ENCODE assay signal across 12 mouse cellular contexts in genomic region chr19:7523292-7523691, GRCm38 (mm10). TPM values are rescaled to one million over a fixed set of nuclear protein-coding genes. Genes with fewer than 3 reads are reported as not detected.
DNase-seq lines count a peak whose midpoint lies in the region; TF ChIP-seq lines count a peak whose summit lies in the region.
"Had no signal": no experiment of that assay in that cellular context is flagged by ENCODE, and none has a peak within 500 bp of the region (broad histone marks: within the 10 kb centered on the region; RNA-seq: fewer than 3 reads in every experiment).

No protein-coding gene starts in this region.

- peak; percentile 16 for DNase-seq in embryo, embryonic 10 days (ENCODE audit: low spot score)
- no peak for DNase-seq in embryo, embryonic 11 days
- no peak for DNase-seq in left cerebral cortex, adult 2 months (ENCODE audit: extremely low spot score in 1 of 2, low spot score in 2 of 2)
- DNase-seq in left cerebral cortex, postnatal 14 days (ENCODE audit: low spot score in 2 of 2), result no peak
- DNase-seq in A20 (ENCODE audit: low read depth, low spot score), result peak; percentile 37
- peak; percentile 35 for DNase-seq in induced T-regulatory cell, adult 2 months (ENCODE audit: low read depth)
- DNase-seq in heart, postnatal 25 days (ENCODE audit: low spot score), result no peak
- no peak for DNase-seq in heart, adult 11 months
- DNase-seq: gastrocnemius, postnatal 36 days had no signal

- no peak overlapping the region for H3K27ac ChIP-seq in left cerebral cortex, adult 2 months
- H3K27ac ChIP-seq: embryonic facial prominence, embryonic 13.5 days; hindbrain, embryonic 13.5 days; stomach, embryonic 15.5 days had no signal

- no peak overlapping the region for H3K4me3 ChIP-seq in left cerebral cortex, adult 2 months
- H3K4me3 ChIP-seq: embryonic facial prominence, embryonic 13.5 days; hindbrain, embryonic 13.5 days; stomach, embryonic 15.5 days had no signal

- intact Hi-C loops in left cerebral cortex, adult 2 months (cut with DNase I), result no loop called here
- intact Hi-C loops in left cerebral cortex, postnatal 14 days (cut with DNase I), result no loop called here
- intact Hi-C loops in heart, postnatal 25 days (cut with DNase I), result no loop called here

- peak; percentile 35 for TF ChIP-seq CTCF in left cerebral cortex, adult 2 months (IDR thresholded peaks at IDR 0.05)

RNA-seq across cellular contexts. Expression of gene Atl3, which starts 29.5 kb away (rescaled TPM):
- 10 to 100 TPM; 21.8 to 23.6 TPM for total RNA-seq in left cerebral cortex, adult 2 months (2021)
- total RNA-seq in left cerebral cortex, postnatal 14 days (2021), result 10 to 100 TPM; 19.6 to 21.1 TPM
- total RNA-seq in heart, postnatal 25 days (2021), result 10 to 100 TPM; 15.5 to 19.2 TPM

RNA-seq across cellular contexts. Expression of gene Pla2g16, which starts 34.0 kb away (rescaled TPM):
- 10 to 100 TPM; 26.8 to 30.8 TPM for total RNA-seq in left cerebral cortex, adult 2 months (2021)
- 10 to 100 TPM; 14.1 TPM for total RNA-seq in left cerebral cortex, postnatal 14 days (2021)
- total RNA-seq in heart, postnatal 25 days (2021), result 100 to 1,000 TPM; 122 TPM

RNA-seq across cellular contexts. Expression of gene Rtn3, which starts 40.2 kb away (rescaled TPM):
- 100 to 1,000 TPM; 792 to 823 TPM for total RNA-seq in left cerebral cortex, adult 2 months (2021)
- total RNA-seq in left cerebral cortex, postnatal 14 days (2021), result 100 to 1,000 TPM; 936 to 943 TPM
- total RNA-seq in heart, postnatal 25 days (2021), result 10 to 100 TPM; 75.1 to 82.8 TPM

Comparison
In these comparisons a context has a peak if more than half of its experiments do, and no peak if none do; other contexts are left out.
1. DNase-seq: peak in embryo, embryonic 10 days (single experiment), A20 (single experiment) and induced T-regulatory cell, adult 2 months (single experiment); none in embryo, embryonic 11 days (single experiment), left cerebral cortex, adult 2 months (0 of 2), left cerebral cortex, postnatal 14 days (0 of 2), heart, postnatal 25 days (single experiment) and heart, adult 11 months (single experiment).
2. RNA of gene Rtn3, which starts 40.2 kb away (total RNA-seq): 936 to 943 TPM in left cerebral cortex, postnatal 14 days and 792 to 823 TPM in left cerebral cortex, adult 2 months; 75.1 to 82.8 TPM in heart, postnatal 25 days; every median in the first group is over 4 times any median in the second.